Mouse (Mus musculus) B cell, adult (primary cell): ENCODE measurements around the gene Eef2kmt. TPM values are rescaled to one million over a fixed set of nuclear protein-coding genes. Genes with fewer than 3 reads are reported as not detected.

Experiments used
- total RNA-seq: library from RNA; stranded (reverse); gene quantifications from 4 replicates; pipeline ENCODE4 v1.2.4, GENCODE M21; 2023; ENCODE audit not compliant: inconsistent age

Eef2kmt gene
- 13.1 to 17.0 TPM (median 15.7 TPM) in 4 replicates for total RNA-seq

DNA sequence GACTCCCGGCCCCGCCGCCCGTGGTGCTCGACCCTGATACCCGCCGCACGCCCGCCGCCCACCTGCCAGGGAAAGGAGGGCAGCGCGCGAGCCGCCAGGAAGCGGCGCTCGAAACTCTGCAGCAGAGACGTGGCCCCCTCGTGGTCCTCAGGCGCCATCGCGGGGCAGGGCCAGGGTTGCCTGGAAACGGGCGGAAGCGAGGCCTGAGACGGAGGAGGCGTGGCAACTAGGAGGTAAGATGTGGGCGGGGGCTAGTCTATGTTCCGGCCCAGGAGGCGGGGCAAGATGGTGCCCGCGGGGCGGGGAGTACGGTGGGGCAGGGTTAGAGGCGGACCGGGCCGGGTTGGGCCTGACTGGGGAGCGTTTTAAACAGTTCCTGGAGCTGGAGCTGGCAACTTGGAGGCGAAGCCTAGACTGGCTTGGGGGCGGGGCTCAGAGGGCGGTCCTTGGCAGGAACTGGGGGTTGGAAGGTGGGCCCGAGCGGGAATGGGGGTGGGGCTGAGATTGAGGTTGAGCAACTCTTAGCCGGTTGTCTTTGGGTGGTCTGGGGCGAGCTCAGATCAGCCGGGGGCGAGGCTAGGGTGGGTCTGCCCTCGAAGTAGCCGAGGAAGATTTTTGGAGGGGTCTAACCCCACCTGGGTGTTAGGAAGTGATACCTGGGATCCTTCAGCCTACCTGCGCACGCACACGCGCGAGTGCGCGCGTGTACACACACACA lies at the start of gene Eef2kmt:
Gene Eef2kmt (minus strand): TSS at position 205 of the 718 bp plus-strand sequence.

DNA sequence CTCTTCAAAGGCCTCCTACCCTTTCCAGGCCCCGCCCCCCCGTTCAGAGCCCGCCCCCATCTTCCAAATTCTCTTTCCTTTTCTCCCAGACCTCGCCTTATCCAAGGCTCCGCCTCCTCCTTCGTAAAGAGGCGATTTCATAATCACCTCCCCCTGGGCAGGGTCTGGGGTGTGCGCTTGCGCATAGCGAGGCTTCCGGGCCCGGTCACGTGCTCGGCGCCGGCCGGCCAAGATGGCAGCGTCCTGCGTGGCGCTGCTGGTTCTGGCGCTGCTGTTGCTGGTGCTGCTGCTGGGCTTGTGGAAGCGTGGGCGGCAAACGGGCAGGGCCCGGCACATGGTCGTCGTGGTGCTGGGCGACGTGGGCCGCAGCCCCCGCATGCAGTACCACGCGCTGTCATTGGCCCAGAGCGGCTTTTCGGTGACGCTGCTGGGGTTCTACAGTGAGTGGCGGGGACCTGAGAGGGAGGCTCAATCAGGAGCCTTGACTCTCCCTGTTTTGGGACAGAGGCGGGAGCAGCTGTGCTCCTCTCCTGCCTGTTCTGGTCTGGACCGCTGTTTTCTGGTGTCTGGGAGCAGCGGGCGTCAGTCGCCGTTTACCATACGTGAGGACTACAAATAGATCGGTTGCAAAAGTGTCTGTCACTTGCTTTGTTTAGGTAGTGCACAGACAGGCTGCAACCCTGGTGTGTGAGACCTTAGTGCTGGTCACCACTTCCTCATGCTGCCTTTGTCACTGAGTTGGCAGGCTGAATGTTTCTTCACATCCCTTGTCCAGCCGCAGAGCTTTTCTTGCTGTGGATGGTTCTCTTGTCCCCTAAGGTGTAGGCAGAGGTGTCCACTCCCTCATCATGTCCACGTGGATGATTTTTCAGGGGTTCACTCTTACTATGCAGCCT lies 22.1 kb downstream of the Eef2kmt start, which contains the start of gene Alg1:
Gene Alg1 (plus strand): TSS at position 204 of the 896 bp plus-strand sequence.

DNA sequence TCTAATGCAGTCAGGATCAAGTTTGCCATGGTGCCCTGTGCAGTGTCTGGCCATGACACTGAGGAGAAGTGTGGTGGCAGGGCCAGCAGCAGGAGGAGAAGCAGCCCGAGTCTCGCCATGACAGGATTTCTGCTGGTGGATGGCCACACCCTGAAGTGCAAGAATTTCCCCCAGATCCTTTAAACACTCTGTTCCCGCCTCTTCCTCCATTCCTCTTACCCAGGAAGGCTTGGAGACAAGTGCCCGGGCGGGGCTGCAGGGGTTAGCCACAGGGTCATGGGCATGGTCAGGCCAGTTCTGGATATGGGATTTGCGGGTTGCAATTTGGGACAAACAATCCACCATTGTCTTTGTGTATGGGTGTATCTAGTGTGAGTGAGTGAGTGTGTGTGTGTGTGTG lies 33.6 kb downstream of the Eef2kmt start, which contains the start of gene AU021092:
Gene AU021092 (minus strand): TSS at position 160 of the 400 bp plus-strand sequence.

DNA sequence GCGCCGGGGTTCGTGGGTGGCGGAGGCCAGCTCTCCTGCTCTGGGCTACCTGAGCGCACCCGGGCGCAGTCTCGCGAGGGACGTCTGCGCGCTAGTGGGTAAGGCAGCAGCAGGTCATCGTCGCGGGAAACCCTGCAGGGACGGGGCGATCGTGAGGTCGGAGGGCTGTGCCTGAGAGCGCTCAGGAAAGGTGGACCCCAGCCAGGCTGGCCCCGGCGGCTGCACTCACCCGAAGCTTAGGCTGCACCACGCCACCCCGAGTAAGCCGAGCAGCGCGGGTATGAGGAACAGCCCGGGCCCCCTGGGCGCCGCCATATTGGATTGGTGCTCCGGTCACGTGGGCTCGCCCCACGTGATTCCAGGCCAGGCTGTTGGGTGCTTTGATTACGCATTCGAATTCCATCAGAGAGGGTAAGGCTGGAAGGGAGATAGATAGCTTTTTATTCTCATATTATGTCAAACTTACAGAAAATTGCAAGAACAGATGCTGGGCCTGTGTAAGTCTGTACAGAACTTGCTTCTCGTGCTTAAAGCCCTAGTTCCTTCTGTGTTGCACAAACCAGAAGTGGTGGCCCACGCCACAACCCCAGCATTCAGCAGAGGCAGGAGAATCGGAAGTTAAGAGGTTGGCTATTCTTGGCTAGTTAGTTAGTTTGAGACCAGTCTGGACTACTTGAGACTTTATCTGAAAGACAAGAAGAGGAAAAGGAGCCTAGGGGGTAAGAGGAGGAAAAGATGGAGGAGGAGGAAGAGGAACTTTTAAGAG lies 51.9 kb downstream of the Eef2kmt start, which contains the start of gene Nagpa:
Gene Nagpa (minus strand): TSS at position 345 of the 766 bp plus-strand sequence.

Other genes starting within 250 kb of the Eef2kmt start
- not detected in 4 replicates for gene Smim22, start 248.7 kb downstream of the Eef2kmt start, total RNA-seq
- 103 to 117 TPM (median 113 TPM) in 4 replicates for gene Rogdi, start 242.4 kb downstream of the Eef2kmt start, total RNA-seq
- 147 to 149 TPM (median 149 TPM) in 4 replicates for gene Glyr1, start 206.1 kb downstream of the Eef2kmt start, total RNA-seq
- 75.6 to 88.8 TPM (median 81.9 TPM) in 4 replicates for gene Ubn1, start 205.9 kb downstream of the Eef2kmt start, total RNA-seq
- 5.2 to 8.3 TPM (median 6.6 TPM) in 4 replicates for gene Ppl, start 123.6 kb downstream of the Eef2kmt start, total RNA-seq
- gene Sec14l5, start 108.9 kb downstream of the Eef2kmt start, total RNA-seq, result 0.21 TPM in 2 of 4 replicates, not detected in the others
- gene Nagpa, start 52.0 kb downstream of the Eef2kmt start, total RNA-seq, result 24.5 to 35.5 TPM (median 28.1 TPM) in 4 replicates
- not detected in 4 replicates for gene AU021092, start 33.7 kb downstream of the Eef2kmt start, total RNA-seq
- 36.6 to 41.5 TPM (median 40.2 TPM) in 4 replicates for gene Alg1, start 22.4 kb downstream of the Eef2kmt start, total RNA-seq